Mouse (Mus musculus) cerebellum, adult 18-20 months (tissue): ENCODE measurements around the gene Mfsd14a.

Experiments used
- DNase-seq, 2 experiments: peaks; one replicate each; pipeline ENCODE4 v3.0.0; 2021

Mfsd14a gene

DNA sequence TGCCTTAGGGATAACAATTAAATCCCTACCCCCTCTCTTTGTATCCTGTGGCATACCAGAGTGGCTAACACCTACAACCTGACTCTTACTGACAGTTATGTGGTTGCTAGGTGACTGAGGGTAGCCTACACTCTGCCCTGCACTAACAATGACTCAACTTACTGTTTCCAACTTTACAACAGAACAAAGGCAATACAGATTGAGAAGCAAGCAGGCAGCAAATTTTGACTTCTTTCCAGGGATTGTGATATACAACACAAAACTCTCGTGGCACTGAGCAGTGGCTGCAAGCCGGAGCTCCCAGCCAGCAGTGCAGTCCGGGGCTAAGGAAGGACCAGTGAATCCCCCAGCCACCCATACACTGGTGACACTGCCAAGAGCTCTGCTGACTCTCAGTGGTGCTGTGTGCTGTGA lies 10.4 kb downstream of the Mfsd14a start:
- no peak for DNase-seq

DNA sequence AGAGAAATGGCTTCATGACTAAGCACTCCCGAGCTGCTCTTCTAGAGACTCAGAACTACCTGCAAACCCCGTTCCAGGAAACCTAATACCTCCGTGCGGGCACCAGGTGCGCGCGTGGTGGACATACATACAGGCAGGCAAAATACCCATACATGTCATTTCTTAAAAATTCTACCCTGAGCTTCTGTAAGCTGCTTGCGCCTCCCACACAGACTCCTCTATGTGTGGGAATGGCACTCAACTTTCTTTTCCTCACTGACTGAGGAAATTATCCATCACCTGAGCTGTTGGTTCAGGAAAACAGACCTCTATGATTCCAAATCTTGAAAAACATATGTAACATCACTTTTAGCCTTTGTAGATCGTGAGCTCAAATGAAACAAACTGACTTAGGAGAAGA lies 11.8 kb downstream of the Mfsd14a start:
- no peak for DNase-seq

DNA sequence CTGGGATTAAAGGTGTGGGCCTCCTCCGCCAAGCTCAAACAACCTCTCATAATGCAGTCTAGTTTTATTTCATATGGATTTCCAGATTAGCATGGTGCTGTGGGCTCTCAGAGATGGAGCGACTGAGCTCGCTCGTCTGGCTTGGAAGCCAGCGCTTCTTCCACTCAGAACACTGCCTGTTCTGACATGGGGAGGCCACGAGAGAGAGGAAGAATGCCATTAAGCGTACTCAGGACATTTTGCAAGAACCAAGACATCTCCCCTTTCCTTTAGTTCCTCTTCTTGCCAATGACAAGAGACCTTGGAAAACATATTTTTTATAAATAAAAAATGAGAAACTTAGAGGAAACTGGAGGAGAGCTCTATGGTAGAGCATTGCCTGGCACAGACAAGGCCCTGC lies 13.7 kb downstream of the Mfsd14a start:
- no peak for DNase-seq

DNA sequence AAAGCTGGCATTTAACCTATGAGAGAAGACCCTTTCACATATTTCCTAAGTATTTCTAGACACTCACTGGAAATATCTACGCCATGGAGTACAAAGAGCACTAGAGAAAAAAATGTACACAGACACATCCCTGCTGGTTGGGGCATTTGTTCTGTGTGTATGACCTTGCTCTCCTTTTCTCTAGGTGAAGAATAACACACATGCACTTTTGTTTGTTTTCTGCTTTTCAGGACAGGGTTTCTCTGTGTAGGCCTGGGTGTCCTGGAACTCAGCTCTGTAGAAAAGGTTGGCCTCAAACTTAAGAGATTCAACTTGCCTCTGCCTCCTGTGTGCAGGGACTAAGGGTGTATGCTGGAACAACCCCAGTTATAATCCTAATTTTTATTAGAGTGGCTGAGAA lies 16.1 kb downstream of the Mfsd14a start:
- no peak for DNase-seq

DNA sequence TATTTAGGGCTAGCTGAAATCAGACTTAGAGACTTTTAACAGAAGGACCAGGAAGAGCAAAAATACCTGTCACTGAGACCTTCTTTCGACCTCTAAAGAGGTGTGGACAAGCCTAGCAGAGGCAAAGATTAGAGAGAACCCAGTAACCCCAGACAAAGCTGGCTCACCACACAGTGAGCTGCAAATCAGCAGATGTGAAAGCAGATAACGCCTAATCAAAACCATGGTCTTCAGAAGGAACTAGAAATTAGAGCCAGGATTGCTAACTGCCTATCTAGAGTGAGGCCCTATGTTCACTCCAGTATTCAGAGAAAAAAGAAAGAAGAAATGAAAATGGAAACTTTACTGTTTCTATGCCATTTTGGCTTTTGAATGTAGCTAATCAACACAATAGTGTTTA lies 20.1 kb downstream of the Mfsd14a start:
- DNase-seq = no peak

DNA sequence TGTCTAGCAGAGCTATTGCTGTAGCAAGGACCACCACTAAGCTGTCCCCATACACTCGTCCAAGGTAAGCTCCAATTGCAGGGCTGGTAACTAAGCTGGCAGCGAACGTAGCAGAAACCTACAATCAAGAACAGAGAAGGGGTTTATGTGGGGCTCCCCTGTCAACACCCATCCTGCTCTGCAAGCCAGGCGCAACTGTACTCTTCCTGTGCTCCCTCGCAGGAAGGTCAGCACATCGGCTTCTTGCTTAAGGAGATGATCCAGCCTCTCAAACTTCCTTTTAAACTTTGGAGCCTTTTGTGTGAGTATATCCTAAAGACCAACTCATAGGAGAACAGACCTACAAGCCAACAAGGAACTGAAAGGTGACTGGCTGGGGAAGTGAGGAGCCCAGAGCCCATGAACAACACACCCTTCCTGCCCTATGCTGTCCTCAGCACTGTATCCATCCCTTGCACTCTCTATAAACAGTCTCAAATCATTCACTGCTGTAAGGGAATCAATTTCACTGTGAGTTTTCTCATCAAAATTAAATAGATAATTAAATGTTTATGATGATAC lies 20.6 kb downstream of the Mfsd14a start:
- DNase-seq = no peak

DNA sequence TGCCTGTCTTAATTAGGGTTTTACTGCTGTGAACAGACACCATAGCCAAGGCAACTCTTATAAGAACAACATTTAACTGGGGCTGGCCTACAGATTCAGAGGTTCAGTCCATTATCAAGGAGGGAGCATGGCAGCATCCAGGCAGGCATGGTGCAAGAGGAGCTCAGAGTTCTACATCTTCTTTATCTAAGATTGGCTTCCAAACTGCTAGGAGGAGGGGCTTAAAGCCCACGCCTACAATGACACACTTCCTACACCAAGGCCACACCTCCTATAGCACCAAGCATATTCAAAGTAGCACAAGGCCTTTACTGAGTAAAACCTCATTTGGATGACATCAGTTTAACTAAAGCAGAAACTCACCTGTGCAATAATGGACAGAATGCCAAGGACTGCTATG lies 22.5 kb downstream of the Mfsd14a start:
- no peak for DNase-seq

DNA sequence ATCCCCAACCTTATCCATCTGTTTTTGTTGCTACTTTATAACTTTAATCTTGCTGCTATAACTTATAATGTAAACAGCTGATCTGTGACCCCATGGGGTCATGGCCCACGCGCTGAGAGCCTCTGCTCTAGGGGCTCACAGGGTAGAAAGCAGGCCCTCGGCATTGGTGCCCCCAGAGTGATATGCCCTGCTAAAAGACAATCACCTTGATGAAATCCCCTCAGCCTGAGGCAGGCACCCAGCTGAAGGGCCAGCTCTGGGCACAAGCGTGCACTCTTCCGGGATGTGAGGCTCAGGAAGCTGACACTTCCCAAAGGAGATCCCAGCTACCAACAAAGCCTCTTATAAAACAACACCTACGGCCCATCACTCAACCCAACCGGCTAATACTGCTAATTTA lies 23.9 kb downstream of the Mfsd14a start:
- no peak for DNase-seq

DNA sequence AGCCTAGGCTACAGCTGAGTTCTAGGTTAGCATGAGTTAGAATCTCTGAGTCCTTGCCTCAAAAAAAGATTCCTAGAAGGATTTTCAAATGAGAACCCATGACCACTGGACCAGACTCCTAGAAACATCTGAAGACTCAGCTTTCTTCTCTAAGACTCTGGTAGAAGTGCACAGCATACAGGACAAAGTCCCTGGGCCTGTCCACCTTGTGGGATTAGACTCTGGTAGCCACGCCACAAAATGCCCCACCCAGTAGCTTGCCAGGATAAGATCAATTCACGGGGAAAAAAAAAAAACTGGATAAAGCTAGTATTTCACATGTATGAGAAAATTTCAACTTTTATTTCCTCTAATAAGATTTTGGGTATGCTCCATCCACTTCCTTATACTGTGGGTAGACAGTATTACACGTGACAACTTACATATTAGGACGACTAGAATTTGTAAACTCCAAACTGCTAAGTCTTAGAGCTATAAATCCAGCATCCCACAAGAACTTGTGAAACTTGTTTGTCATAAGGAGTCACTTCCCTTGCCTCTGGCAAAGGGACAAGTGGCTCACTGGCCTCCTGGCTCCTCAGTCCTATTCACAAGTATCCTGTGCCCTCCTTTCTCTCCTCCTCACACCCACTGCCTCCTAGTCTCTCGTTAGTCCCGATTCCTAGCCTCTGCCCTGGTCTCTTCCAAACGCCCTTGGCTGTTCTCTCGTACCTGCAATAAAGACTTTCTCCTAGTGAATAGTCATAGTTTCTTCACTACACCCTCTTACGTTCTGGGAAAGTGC lies 24.6 kb downstream of the Mfsd14a start:
- DNase-seq = no peak

DNA sequence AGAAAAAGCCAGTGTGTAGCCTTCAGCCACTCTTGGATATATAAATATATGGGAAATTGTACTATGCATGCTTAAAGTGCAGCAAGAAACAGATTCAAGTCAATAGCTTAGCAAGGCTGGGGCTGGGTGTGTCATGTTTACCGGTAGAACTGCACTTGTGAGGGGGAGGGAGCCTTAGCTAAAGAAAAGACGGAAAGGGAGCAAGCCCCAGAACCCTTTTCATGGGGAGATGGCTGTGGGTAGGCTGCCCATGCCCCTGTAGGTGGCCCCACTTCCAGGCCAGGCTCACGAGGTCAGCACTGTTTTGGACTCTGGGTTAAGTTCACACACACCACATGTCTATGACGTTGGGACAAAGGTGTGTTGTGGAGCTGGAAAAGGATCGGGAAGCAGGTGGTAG lies 26.7 kb downstream of the Mfsd14a start:
- DNase-seq = no peak

DNA sequence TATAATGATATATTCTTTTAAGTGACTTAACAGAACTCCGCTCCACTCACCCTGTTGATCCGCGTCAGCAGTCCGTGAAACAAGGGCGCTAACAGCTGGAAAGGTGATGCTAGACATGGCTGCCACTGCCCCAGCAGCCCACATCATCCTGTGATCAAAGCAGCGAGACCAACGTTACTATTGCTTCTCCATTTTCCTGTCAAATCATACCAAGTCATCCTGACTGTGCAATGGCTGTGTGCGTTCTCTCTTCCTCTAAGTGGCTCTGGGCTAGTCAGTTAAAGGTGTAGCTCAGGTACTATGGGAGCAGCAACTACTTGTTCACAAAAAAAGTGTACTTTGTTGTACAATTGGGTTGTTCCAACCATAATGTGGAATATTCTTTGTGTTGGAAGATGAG lies 27.6 kb downstream of the Mfsd14a start:
- no peak for DNase-seq

DNA sequence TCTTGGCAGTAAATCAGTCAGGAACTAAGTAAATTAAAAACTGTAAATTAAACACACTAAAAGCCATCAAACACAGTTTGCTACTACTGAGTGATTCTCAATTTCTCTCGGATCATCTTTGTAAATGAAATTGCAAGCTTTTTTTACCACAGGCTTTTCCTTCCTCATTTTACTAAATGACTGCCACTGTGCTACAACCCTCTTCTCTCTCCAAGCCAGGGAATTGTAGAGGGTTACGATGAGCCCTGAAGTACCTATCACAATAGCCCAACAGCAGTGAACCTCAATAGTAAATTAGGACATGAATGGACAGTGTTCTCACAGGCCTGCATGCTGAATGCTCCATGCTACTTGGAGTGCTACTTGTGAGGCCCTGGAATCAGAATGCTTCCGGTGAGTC lies 28.4 kb downstream of the Mfsd14a start:
- no peak for DNase-seq

DNA sequence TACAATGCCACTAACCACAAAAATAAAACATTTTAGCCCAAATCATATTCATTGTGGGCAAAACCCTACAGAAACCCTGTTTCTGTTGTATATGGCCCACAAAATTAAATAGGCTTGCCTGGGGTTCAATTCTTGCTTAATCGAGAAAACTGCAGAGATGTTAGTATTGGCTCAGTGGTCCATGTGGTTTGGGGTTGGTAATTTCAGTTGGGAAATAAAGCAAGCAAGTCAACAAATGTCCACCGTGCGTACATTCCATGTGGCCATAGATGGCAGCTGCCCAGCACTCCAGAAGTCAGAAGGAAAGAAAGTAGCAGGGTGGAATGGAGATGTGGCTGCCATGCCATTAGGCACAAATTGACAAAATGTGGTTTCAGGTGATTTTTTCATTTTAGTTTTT lies 29.5 kb downstream of the Mfsd14a start:
- no peak for DNase-seq

DNA sequence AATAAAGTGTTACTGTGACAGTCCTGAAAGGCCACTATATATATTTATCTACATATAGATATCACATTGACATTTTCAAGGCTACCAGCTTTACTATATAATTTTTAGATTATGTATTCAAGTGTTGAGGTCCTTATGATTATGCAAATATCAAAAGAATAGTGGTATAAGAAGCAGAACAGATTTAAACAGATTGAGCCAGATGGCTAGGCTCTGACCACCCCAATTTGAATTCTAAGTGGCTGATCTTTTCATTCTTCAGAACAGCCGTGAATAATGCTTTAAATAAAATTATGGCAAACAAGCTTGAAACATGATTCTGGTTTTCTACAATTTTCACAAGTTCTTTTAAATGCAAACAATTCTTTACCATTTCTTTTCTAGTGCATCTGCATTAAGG lies 31.0 kb downstream of the Mfsd14a start:
- DNase-seq = no peak

DNA sequence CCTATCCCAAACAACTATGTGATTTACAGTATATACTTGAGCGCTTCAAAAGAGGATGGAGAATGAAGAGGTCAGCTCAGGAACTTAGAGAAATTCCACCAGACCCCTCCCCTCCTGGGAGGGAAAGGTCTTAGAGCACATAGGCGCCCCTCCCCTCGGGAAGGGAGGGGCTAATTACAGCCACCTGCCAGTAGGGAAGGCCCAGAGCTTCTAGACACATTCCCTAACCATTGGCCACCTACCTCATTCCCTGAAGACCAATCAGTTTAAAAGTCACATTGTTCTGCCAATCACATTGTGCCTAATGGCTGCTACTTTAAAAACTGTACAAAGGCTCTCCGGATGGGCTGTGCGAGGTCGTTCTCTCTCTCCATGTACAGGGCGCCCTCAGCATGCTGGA lies 39.8 kb downstream of the Mfsd14a start:
- no peak for DNase-seq

DNA sequence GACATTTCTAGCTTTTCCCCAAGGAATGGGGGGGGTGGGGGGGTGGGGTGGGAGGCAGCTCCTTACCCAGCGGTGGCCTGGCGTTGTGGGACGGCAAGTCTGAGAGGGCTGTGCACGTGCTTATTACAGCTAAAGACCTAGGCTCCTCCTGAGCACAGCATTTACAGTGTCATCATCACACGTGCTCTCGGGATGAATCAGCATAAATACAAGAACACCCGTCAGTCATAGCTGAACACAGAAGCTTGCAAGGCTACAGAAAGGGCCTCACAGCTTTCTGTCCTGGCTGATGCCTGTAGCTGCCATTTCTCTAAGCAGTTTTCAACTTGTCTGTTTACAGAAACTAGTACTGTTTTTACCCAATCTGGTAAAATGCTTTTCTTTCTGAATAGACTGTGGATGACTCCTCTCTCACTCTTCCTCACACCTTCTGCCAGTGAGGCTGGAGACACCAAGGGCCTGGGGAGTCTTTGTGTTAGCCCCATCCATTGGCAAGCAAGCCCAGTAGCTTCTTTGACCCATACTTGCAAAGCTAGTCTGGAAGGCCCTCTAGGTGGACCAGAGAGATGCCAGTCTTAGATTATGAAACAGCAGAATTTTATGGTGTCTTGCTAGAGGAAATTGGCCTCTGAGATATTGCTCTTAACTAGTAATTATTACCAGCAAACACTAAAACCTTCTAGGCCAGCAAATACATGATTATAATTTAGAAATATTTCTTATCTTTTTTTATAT lies 41.7 kb downstream of the Mfsd14a start:
- no peak for DNase-seq

DNA sequence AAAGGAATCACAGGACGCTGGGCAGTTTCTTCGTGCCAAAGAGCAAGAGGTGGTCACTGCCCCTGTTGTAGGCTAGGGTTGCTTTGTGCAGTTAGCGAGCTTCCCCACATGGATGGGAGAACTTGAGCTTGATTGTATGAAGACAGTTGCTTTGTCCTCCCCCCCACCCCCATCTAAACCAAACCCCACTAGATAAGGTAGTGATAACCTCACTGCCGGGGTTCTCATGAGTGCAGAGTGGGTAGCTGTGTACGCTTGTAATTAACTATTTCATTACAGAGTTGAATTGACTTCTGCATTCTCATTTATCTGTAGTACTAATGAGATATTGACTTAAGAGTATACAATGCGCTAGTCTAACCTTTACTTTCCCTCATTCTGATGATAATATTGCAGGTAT lies 43.6 kb downstream of the Mfsd14a start:
- DNase-seq = no peak

DNA sequence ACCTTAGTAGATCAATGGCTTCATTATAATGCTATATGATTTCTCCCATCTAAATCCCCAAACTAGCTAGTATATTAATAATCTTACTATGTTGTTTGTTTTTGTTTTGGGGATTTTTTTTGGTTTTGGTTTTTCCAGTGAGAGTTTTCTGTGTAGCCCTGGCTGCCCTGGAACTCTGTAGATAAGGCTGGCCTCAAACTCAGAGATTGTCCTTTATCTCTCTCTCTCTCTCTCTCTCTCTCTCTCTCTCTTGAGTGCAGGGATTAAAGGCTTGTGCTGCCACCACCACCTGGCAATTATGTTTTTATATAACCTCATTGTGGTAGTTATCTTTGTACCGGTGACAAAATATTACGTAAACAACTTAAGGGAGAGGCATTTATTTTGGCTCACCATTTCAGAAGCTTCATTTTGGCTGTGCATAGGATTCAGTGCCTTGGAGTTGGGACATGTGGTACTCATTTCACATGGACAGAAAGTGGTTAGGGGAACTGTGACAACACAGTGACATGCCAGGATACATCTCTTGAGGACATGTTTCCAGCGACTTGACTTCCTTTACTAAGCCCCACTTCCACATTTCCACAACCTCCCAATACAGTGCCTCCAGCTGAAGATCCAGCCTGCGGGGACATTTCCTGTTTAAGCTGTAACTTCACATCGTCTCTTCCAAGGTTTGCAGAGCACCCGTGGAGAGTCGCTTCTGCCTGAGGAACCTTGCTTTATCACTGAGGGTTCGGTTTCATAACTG lies 47.0 kb downstream of the Mfsd14a start:
- no peak for DNase-seq

DNA sequence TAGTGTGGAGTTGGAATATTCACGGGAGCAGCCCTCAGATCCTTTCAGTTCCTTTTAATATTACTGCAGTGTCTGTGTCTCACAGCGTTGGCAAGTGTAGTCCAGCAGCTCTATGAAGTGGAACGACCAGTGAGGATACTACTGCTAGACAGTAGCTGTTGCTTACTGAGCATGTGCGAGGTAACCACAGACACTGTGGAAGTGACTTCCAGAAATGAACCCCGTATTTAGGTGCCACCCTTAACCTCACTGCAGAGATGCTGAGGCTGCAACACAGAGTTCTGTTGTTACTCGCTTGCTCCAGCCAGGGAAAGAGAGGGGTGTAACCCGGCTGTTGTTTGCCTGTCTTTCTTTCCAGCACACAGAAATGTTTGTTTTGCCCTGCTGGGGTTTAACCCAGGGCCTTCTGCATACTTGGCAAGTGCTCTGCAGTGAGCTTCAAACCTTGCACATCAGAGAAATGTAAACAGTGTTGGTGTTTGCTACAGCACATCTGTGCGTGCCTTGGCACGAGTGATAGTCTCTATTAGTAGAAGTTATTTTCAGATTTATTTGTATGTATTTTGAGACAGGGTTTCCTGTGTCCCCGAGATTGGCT lies 48.1 kb downstream of the Mfsd14a start, which contains the start of gene Trmt13:
TSS of gene Trmt13 (minus strand) at position 293 of the 598 bp plus-strand sequence.
- no peak for DNase-seq

DNA sequence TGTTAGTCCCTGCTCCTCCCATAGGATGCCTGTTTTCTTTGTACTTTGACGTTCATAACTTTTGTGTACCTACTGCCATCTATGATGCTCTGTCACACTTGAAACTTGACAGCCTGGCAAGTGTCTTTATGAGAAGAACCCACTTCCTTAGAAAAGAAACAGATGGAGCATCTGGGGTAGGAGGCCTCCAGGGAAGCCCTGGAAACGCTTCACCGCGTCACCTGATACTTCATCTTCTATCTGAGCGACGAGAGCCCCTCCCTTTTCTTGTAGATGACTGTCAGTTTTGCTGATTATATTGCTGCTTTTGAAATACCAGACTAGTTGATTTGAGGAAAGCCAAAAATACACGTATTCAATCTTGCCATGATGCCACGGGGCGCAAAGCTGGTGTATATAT lies 57.9 kb downstream of the Mfsd14a start:
- DNase-seq = peak in 1 of 2 experiments; percentile 18

DNA sequence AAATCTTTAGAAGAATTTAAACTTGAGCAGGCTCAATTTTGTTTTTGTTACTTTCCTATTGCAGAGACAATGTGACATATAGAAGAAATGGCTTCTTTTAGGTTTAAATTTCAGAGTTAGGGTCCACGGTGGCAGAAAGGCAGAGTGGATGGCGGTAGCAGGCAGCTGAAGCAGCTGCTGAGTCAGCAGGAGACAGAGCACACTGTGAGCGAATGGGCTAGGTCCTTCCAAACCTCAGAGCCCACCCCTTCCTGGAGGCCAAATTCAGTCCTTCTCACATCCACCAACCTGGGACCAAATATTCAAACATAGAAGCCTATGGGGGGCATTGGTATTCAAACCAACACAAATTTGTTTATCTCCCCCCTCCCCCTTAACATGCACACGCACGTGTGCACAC lies 60.7 kb downstream of the Mfsd14a start:
- DNase-seq = no peak

DNA sequence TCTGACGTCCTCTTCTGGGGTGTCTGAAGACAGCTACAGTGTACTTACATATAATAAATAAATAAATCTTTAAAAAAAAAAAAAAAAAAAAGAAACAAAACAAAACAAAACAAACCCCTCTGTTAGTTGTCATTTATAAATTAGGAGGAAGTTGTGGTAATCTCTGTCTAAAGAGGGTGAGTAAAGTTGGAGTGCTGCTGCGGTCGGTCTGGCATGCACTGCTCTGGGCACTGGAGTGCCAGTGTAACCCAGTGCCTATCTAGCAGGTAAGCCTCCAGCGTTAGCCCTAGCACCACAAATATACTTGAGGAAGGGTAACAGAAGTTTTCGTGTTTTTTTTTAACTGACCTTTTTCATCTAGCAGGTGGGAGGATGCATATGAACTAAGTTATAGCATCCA lies 61.5 kb downstream of the Mfsd14a start:
- DNase-seq = no peak

DNA sequence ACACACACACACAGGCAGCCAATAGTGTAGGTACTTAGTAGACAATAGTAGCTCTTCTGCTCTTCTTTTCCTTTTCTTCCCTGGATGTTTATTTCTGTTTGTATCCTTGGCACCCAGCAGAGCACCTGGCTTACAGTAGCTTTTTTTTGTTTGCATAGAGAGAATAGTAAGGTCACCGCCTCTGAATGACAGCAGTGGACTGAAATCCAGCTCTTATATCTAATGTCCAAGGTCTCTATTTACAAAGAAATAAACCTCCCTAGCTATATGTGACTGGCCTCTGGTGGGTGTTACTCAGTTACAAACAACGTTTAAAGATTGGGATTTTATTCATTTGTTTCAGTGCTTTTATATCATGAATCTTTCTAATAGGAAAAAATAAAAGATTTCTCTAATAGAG lies 62.8 kb downstream of the Mfsd14a start:
- DNase-seq = no peak
